ENCODE assay signal across 10 mouse cellular contexts in the genomic region with DNA sequence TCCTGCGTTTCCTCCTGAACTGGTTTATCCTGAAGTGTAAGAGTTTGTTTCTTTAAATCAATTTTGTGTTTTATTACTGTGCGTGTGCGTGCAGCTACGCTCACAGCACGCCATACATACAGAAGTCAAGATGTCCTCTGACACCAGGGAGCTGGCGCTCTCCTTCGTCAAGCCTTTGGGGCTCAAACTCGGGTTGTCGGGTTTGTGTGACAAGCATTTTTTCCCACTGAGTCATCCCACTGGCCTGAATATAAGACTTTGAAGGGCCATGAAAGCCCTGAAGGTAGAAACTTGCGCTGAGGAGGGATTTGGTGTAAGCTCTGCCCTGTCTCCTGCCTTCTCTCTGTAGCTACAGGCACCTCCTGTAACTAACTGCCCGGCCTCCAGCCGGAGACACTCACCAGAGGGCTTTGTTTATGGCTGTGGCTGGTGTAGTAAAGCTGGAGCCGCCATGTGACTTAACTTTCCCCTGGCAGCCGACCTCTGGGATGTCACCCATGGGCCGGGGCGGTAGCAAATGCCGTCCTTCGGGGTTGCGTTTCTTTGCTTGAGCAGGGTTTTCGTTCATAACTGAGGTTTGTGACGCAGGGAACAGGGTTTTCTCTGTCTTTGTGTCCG. TPM values are rescaled to one million over a fixed set of nuclear protein-coding genes. Genes with fewer than 3 reads are reported as not detected.
DNase-seq lines count a peak whose midpoint lies in the region; ATAC-seq and TF ChIP-seq lines count a peak whose summit lies in the region.
"Had no signal": no experiment of that assay in that cellular context is flagged by ENCODE, and none has a peak within 500 bp of the region (broad histone marks: within the 10 kb centered on the region; RNA-seq: fewer than 3 reads in every experiment).

No protein-coding gene starts in this region.

- H3K4me3 ChIP-seq in forebrain, postnatal 0 days (ENCODE audit: low read depth, low read length): no peak overlapping the region
- no peak overlapping the region for H3K4me3 ChIP-seq in limb, embryonic 14.5 days (replicated peaks; ENCODE audit: low read length)

- peak; percentile 60 for DNase-seq in adrenal gland, postnatal 10 days
- DNase-seq in adrenal gland, postnatal 25 days: no peak
- peak; percentile 76 for DNase-seq in 3T3-L1 (ENCODE audit: low read depth, low spot score)
- no peak for DNase-seq in forebrain, postnatal 0 days
- DNase-seq in limb, embryonic 14.5 days (ENCODE audit: low spot score): no peak
- DNase-seq in cerebellum, postnatal 25 days: no peak
- no peak for DNase-seq in cerebellum, adult 9-11 months
- DNase-seq in layer of hippocampus, adult 18-20 months (ENCODE audit: low spot score in 2 of 2): no peak
- DNase-seq: cerebellum, adult 11-12 months; right cerebral cortex, postnatal 4 days had no signal

- peaks cover 6% of the 10 kb centered on the region for H3K4me1 ChIP-seq in forebrain, postnatal 0 days (ENCODE audit: insufficient read depth)
- H3K4me1 ChIP-seq in limb, embryonic 14.5 days (ENCODE audit: control insufficient read depth, insufficient read depth, low read length): peaks cover 63% of the 10 kb centered on the region

- H3K4me2 ChIP-seq in forebrain, postnatal 0 days (ENCODE audit: low read depth): no peak overlapping the region
- peak overlapping the region; percentile 21 for H3K4me2 ChIP-seq in limb, embryonic 14.5 days (replicated peaks; ENCODE audit: low read depth, low read length, severe bottlenecking)

- WGBS in forebrain, postnatal 0 days: 60% methylated on average over 22 of the region's 22 CpGs
- WGBS in limb, embryonic 14.5 days: 43% methylated on average over 22 of the region's 22 CpGs

- no peaks in the 10 kb centered on the region for H3K9me3 ChIP-seq in forebrain, postnatal 0 days (ENCODE audit: low read length)
- no peaks in the 10 kb centered on the region for H3K9me3 ChIP-seq in limb, embryonic 14.5 days (ENCODE audit: control insufficient read depth, low read length)

- H3K27ac ChIP-seq in forebrain, postnatal 0 days (ENCODE audit: low read depth, low read length): 0 out of 2 replicates have a peak overlapping the region, but pooled peaks have one; percentile 36
- H3K27ac ChIP-seq in limb, embryonic 14.5 days (replicated peaks; ENCODE audit: low read depth, low read length): peak overlapping the region; percentile 79

- H3K9ac ChIP-seq in forebrain, postnatal 0 days: no peak overlapping the region
- peak overlapping the region; percentile 45; the same call in 1 of the 2 replicates for H3K9ac ChIP-seq in limb, embryonic 14.5 days (ENCODE audit: low read depth, low read length, severe bottlenecking)

- ATAC-seq in forebrain, postnatal 0 days: no peak
- ATAC-seq in limb, embryonic 14.5 days (ENCODE audit: low FRiP score, low read depth): no peak

- no peaks in the 10 kb centered on the region for H3K27me3 ChIP-seq in forebrain, postnatal 0 days (ENCODE audit: insufficient read depth, low read length)
- H3K27me3 ChIP-seq in limb, embryonic 14.5 days (ENCODE audit: control insufficient read depth, insufficient read depth, low read length): no peaks in the 10 kb centered on the region

- no peak for TF ChIP-seq POLR2A in limb, embryonic 14.5 days (IDR thresholded peaks at IDR 0.05; ENCODE audit: borderline replicate concordance, extremely low read depth, insufficient read depth, insufficient read length)

- TF ChIP-seq CTCF in forebrain, postnatal 0 days (IDR thresholded peaks at IDR 0.05; ENCODE audit: low read depth): no peak

- H3K36me3 ChIP-seq in forebrain, postnatal 0 days (ENCODE audit: insufficient read depth): 0 out of 2 replicates have a peak, but pooled peaks cover 3% of the 10 kb centered on the region
- peaks cover 21% of the 10 kb centered on the region for H3K36me3 ChIP-seq in limb, embryonic 14.5 days (ENCODE audit: control insufficient read depth, insufficient read depth, low read length)

RNA-seq across cellular contexts. Expression of a gene that starts 30.7 kb away (rescaled TPM):
- 1 to 10 TPM; 1.3 to 9.6 TPM for total RNA-seq in adrenal gland, postnatal 10 days (2021)
- 1.2 and 1.9 TPM in 2 replicates for total RNA-seq in adrenal gland, postnatal 25 days (2021)
- total RNA-seq in forebrain, postnatal 0 days (2014; rRNA removed): 0.08 TPM in 1 of 2 replicates, not detected in the other
- polyA plus RNA-seq in forebrain, postnatal 0 days (2015; fragmentation: Nextera tagmentation; extraction: Ambion mirVana): not detected in 2 replicates
- 0.20 and 0.22 TPM in 2 replicates for polyA plus RNA-seq in limb, embryonic 14.5 days (2012; rRNA removed)
- polyA plus RNA-seq in limb, embryonic 14.5 days (2014; fragmentation: Nextera tagmentation; extraction: Ambion mirVana): 0.23 and 0.47 TPM in 2 replicates
- total RNA-seq in layer of hippocampus, adult 18-20 months (2021): not detected

RNA-seq across cellular contexts. Expression of a gene that starts 43.4 kb away (rescaled TPM):
- 100 to 1,000 TPM; 122 to 123 TPM for total RNA-seq in adrenal gland, postnatal 10 days (2021)
- 154 and 189 TPM in 2 replicates for total RNA-seq in adrenal gland, postnatal 25 days (2021)
- total RNA-seq in forebrain, postnatal 0 days (2014; rRNA removed): 32.6 and 37.0 TPM in 2 replicates
- 16.4 and 25.4 TPM in 2 replicates for polyA plus RNA-seq in forebrain, postnatal 0 days (2015; fragmentation: Nextera tagmentation; extraction: Ambion mirVana)
- 44.0 and 54.1 TPM in 2 replicates for polyA plus RNA-seq in limb, embryonic 14.5 days (2012; rRNA removed)
- polyA plus RNA-seq in limb, embryonic 14.5 days (2014; fragmentation: Nextera tagmentation; extraction: Ambion mirVana): 42.6 and 43.8 TPM in 2 replicates
- 10 to 100 TPM; 38.1 to 40.1 TPM for total RNA-seq in layer of hippocampus, adult 18-20 months (2021)

RNA-seq across cellular contexts. Expression of a gene that starts 47.5 kb away (rescaled TPM):
- total RNA-seq in adrenal gland, postnatal 10 days (2021): 10 to 100 TPM; 13.2 to 13.9 TPM
- total RNA-seq in adrenal gland, postnatal 25 days (2021): 14.4 and 18.0 TPM in 2 replicates
- 14.4 and 15.2 TPM in 2 replicates for total RNA-seq in forebrain, postnatal 0 days (2014; rRNA removed)
- 20.6 and 29.5 TPM in 2 replicates for polyA plus RNA-seq in forebrain, postnatal 0 days (2015; fragmentation: Nextera tagmentation; extraction: Ambion mirVana)
- polyA plus RNA-seq in limb, embryonic 14.5 days (2012; rRNA removed): 9.0 and 9.5 TPM in 2 replicates
- polyA plus RNA-seq in limb, embryonic 14.5 days (2014; fragmentation: Nextera tagmentation; extraction: Ambion mirVana): 13.5 and 13.7 TPM in 2 replicates
- total RNA-seq in layer of hippocampus, adult 18-20 months (2021): 10 to 100 TPM; 19.1 to 21.2 TPM

Comparison
In these comparisons a context has a peak if more than half of its experiments do, and no peak if none do; other contexts are left out.
1. DNase-seq: peak in adrenal gland, postnatal 10 days (single experiment) and 3T3-L1 (single experiment); none in adrenal gland, postnatal 25 days (single experiment), forebrain, postnatal 0 days (single experiment), limb, embryonic 14.5 days (single experiment), cerebellum, postnatal 25 days (0 of 2), cerebellum, adult 9-11 months (single experiment) and layer of hippocampus, adult 18-20 months (0 of 2).